Mouse (Mus musculus) thymus, postnatal 10 days (tissue): Measurements from ENCODE around the gene Hsd3b4.
"Not testable (repeated sequence)": the region's sequence is repeated elsewhere in the genome, so short reads cannot be mapped to it uniquely, and the experiment has no call there.

Experiments
- DNase-seq, 2 experiments: peaks; one replicate each; pipeline ENCODE4 v3.0.0; 2021; ENCODE audit warnings: low spot score in 2 of 2

The Hsd3b4 gene

DNA sequence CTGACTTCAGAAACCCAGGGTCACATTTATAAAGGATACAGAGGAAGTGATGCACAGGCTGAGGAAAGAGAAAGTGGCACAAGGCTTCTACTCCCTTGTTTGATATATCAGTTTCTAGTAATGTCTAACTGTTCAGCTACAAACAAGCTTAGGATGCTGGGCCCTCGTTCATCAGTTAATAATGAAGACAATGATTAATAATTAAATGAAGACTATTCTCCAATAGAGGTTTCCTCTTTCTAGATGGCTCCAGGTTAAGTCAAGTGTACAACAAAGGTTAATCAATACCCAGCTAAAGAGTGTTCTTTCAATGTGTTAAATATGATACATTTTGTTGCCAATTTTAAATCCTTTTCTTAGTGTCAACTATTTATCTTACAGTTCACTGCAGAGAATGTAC, at the start of gene Hsd3b4:
Hsd3b4 (minus strand) TSS at position 101 of the 400 bp plus-strand sequence.
- not testable (repeated sequence) for DNase-seq

GRCm38 (mm10) chr3:98550832-98551231, 40.5 kb upstream of the Hsd3b4 start:
- DNase-seq: not testable (repeated sequence)

- not testable (repeated sequence) for DNase-seq
These were observed 39.9 kb upstream of the Hsd3b4 start for GRCm38 (mm10) chr3:98550215-98550614.

GRCm38 (mm10) chr3:98548495-98548894, 38.2 kb upstream of the Hsd3b4 start:
- DNase-seq: not testable (repeated sequence)

DNA sequence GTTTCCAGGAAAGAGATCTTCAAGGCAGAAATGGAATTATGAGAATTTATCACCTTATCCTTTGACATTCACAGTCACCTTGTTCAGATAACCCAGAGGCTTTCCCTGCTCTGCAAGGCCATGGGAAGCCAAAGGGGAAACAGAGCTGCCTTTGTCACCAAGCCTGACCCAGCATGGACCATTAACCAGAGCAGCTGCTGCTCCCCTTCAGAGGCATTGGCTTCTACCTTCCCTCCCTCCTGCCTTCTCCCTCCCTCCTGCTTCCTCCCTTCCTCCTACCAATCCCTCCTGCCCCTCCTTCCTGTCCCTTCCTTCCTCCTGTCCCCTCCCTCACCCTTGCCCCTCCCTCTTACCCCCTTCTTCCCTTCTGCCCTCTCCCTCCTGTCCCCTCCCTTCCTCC, 37.3 kb upstream of the Hsd3b4 start:
- not testable (repeated sequence) for DNase-seq

DNA sequence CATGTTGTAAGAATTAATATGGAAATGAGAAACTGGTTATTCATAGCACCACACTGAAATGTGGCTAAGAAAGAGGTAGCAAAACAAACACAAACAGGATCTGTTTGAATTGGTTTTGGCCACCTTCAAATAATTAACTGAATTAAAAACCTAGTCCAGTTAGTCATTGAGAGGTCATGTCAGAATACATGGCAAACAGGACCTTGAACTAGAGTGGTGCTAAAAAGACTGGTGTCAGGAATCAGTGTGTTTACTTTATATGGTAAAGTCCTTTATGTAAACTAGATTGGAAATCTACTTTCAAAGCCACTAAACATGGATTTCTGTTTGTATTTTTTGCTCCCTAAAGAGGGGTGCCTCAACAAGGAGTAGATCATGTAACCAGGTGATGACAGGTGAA, 14.7 kb upstream of the Hsd3b4 start:
- not testable (repeated sequence) for DNase-seq

DNA sequence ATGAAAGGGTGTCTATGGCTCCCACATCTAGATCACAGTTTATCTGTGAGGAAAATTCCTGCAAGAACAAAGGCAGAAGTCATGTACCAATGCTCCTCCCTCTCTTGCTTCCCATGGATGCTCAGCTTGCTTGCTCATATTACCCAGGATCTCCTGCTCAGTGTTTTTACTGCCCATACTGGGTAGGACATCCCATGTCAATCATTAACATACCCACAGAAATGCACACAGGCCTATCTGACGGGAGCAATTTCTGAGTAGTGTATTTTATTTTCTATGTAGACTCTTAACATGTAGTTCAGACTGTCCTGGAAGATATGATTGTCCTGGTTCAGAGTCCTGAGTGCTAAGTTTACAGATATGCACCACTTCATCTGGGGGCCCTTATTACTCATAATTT, 14.2 kb upstream of the Hsd3b4 start:
- DNase-seq: not testable (repeated sequence)

- DNase-seq: not testable (repeated sequence)
These were observed 12.5 kb upstream of the Hsd3b4 start for GRCm38 (mm10) chr3:98522779-98523178.

DNA sequence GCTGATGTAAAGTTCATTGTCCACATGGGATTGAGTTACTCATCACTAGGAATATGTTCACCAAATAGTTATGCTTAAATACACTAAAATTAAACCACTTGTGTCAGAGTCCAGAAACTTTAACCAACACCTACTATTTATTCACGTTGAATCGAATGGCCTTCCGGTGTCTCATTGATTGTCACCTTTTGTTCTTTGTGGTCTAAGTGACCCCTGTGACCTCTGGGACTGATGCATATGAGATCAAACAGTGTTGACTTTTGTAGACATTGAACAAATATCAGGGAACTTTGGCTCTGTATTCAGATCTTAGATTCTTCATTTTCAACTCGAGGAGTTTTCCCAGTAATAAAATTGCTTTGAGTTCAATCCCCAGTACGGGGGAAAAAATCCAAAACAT, 3.1 kb downstream of the Hsd3b4 start:
- DNase-seq: not testable (repeated sequence)

- DNase-seq: not testable (repeated sequence)
These were observed 12.9 kb downstream of the Hsd3b4 start for GRCm38 (mm10) chr3:98497401-98497800.

DNA sequence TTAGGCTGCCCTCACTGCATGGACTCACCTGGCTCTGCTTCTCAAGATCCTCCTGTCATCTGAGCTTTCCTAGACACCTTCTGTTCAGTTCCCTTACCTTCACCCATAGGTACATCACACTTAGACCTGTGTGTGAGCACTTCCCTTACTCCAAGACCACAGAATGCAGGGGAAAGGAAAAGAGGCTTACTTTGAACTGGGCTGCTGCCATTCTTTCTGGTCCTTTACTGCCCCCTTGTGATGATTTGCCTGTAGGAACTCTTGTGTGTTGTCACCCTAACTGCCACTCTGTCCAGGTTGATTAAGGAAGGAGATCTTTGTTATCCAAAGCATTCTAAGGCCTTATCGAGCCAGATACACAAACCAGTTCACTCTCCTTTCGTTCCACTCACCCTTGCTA, 13.6 kb downstream of the Hsd3b4 start:
- not testable (repeated sequence) for DNase-seq

DNA sequence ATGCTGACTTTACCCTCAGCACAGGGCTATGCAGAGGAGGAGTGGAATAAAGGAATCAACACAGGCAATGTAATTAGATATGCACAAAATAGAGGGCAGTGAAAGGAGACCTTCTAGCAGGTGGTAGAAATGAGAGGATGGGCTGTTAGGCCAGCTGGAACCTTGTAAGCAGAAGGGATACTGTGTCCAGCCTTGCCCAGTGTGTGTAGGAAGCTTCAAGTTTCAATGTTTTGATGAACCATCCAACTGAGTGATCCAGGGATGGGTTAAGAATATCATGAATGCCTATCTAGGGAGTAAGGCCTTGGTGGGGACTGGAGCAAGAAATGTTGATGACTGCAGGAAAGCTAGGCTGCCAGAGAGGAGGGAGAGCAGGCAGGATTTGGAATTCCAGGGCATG, 15.3 kb downstream of the Hsd3b4 start:
- not testable (repeated sequence) for DNase-seq

GRCm38 (mm10) chr3:98494184-98494583, 16.1 kb downstream of the Hsd3b4 start:
- not testable (repeated sequence) for DNase-seq

GRCm38 (mm10) chr3:98471499-98471898, 38.8 kb downstream of the Hsd3b4 start:
- DNase-seq: not testable (repeated sequence)

DNA sequence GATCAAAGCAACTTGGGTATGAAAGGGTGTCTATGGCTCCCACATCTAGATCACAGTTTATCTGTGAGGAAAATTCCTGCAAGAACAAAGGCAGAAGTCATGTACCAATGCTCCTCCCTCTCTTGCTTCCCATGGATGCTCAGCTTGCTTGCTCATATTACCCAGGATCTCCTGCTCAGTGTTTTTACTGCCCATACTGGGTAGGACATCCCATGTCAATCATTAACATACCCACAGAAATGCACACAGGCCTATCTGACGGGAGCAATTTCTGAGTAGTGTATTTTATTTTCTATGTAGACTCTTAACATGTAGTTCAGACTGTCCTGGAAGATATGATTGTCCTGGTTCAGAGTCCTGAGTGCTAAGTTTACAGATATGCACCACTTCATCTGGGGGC, 39.3 kb downstream of the Hsd3b4 start:
- DNase-seq: not testable (repeated sequence)

DNA sequence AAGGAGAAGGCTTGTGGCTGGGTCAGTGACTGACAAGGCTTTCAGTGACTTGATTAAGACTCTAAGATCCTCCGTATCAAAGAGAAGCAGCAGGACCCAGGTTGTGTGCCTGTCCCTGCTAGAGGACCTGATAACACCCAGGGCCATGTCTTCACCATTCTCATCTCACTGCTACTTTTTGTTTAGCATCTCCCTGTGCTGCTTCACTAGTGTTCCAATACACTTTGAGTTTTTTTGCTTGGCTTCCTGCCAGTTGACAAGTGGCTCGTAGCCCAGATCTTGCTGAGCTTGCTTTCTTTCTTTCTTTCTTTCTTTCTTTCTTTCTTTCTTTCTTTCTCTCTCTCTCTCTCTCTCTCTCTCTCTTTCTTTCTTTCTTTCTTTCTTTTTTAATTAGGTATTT, 41.0 kb downstream of the Hsd3b4 start:
- DNase-seq: not testable (repeated sequence)

- not testable (repeated sequence) for DNase-seq
These were observed 53.3 kb downstream of the Hsd3b4 start, which contains the start of gene Gm4450 for GRCm38 (mm10) chr3:98457026-98457425. Gm4450 (minus strand) TSS chr3:98457126.

DNA sequence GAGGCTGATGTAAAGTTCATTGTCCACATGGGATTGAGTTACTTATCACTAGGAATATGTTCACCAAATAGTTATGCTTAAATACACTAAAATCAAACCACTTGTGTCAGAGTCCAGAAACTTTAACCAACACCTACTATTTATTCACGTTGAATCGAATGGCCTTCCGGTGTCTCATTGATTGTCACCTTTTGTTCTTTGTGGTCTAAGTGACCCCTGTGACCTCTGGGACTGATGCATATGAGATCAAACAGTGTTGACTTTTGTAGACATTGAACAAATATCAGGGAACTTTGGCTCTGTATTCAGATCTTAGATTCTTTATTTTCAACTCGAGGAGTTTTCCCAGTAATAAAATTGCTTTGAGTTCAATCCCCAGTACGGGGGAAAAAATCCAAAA, 56.5 kb downstream of the Hsd3b4 start:
- DNase-seq: not testable (repeated sequence)
